Mouse (Mus musculus) G1E (cell line): ENCODE data around the gene Ufm1.

ENCODE experiments used
- CTCF ChIP-seq: IDR thresholded peaks from 2 replicates; pipeline ENCODE4 v1.5.1; 2012; ENCODE audit warnings: low read depth, low read length, inconsistent platforms, mixed read lengths
- GATA1 ChIP-seq: IDR thresholded peaks from 2 replicates; pipeline ENCODE4 v1.6.1; 2012; ENCODE audit warnings: borderline replicate concordance, low read length, inconsistent platforms, mixed read lengths
- GATA2 ChIP-seq: IDR thresholded peaks from 2 replicates; pipeline ENCODE4 v1.6.1; 2012; ENCODE audit warnings: low read depth, low read length, inconsistent platforms, borderline replicate concordance
- POLR2AphosphoS5 ChIP-seq: IDR thresholded peaks from 2 replicates; pipeline ENCODE4 v1.6.1; 2012; ENCODE audit warnings: low read depth, low read length, inconsistent platforms; ENCODE audit not compliant: insufficient replicate concordance
- TAL1 ChIP-seq: conservative IDR thresholded peaks from 2 replicates; pipeline ENCODE4 v1.6.1; 2012; ENCODE audit warnings: low read depth, low read length, inconsistent platforms, mixed read lengths

DNA sequence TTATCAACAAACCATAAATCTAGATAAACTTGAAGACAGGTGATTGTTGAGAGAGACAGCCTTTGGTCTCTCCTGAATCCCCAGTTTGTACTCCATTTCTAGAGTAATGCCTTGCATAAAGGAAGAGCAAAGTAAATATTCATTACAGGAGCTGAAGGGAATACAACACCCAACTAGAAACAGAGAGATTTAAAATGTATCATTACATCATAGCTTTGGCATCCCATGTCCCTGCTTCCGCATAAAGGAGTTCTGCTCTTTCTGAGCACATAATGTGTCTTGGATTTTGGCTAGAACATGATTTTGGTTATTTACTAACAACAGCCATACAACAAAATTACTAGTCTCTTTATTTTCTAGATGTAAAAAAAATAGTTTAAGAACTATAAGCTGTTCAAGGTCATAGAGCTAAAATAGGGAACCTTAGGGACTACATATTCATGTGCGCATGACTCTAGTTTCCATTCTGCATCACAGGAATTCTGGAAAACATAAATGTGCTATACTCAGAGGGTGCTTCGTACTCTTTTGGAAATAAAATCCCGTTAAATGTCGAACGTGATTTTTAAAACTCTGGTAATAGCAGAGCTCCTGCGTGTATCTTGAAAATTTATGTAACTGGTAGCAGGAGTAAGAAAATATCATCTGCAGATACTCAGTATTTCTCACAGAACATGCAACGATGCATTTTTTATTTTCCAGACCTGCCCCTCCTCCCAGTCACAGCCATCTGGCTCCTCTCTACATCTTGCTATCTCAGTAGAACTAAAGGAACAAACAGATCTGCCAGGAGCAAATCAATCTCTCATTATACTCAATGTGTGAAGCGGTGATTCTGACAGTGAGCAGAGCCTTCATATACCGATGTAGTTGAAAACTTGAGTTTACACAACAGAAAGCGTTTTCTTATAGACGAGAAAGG is 27.2 kb upstream of the Ufm1 start:
- no peak for TF ChIP-seq CTCF
- no peak for TF ChIP-seq GATA1
- TF ChIP-seq TAL1: no peak
- no peak for TF ChIP-seq GATA2
- TF ChIP-seq POLR2AphosphoS5: no peak
